ENCODE assay signal across 19 mouse cellular contexts in genomic region chr19:22796996-22797395, GRCm38 (mm10).
"Had no signal": no experiment of that assay in that cellular context is flagged by ENCODE, and none has a peak within 500 bp of the region (broad histone marks: within the 10 kb centered on the region; RNA-seq: fewer than 3 reads in every experiment).

No protein-coding gene starts in this region.

- H3K27me3 ChIP-seq: limb, embryonic 12.5 days; liver, embryonic 13.5 days; lung, embryonic 15.5 days; megakaryocyte, embryonic 14.5 days; neural tube, embryonic 13.5 days; stomach, embryonic 15.5 days had no signal

- H3K4me3 ChIP-seq: limb, embryonic 12.5 days; liver, embryonic 13.5 days; lung, embryonic 15.5 days; megakaryocyte, embryonic 14.5 days; neural tube, embryonic 13.5 days; stomach, embryonic 15.5 days had no signal

- H3K4me2 ChIP-seq: limb, embryonic 12.5 days; liver, embryonic 13.5 days; lung, embryonic 15.5 days; midbrain, embryonic 11.5 days; neural tube, embryonic 13.5 days; stomach, embryonic 15.5 days had no signal

- H3K9ac ChIP-seq: limb, embryonic 12.5 days; liver, embryonic 13.5 days; liver, postnatal 0 days; lung, embryonic 15.5 days; neural tube, embryonic 13.5 days; stomach, embryonic 15.5 days had no signal

- H3K36me3 ChIP-seq: liver, embryonic 13.5 days; lung, embryonic 15.5 days; neural tube, embryonic 13.5 days; stomach, embryonic 15.5 days had no signal

- ATAC-seq: liver, postnatal 0 days; midbrain, embryonic 16.5 days had no signal

- H3K4me1 ChIP-seq: limb, embryonic 12.5 days; liver, embryonic 13.5 days; lung, embryonic 15.5 days; megakaryocyte, embryonic 14.5 days; neural tube, embryonic 13.5 days; stomach, embryonic 15.5 days had no signal

- H3K27ac ChIP-seq: limb, embryonic 12.5 days; liver, embryonic 13.5 days; lung, embryonic 15.5 days; macrophage; neural tube, embryonic 13.5 days; stomach, embryonic 15.5 days had no signal

- H3K9me3 ChIP-seq: limb, embryonic 12.5 days; liver, embryonic 13.5 days; lung, embryonic 15.5 days; megakaryocyte, embryonic 14.5 days; neural tube, embryonic 13.5 days; stomach, embryonic 15.5 days had no signal

- DNase-seq: kidney, postnatal 10 days; kidney, postnatal 4 days; liver; liver, embryonic 13.5 days; liver, postnatal 0 days; lung, postnatal 14 days; retina, postnatal 1 day; right cerebral cortex, postnatal 4 days; spleen, adult 18-20 months; thymus, adult 2 months; thymus, postnatal 25 days had no signal
